Mouse (Mus musculus) Patski (cell line): ENCODE results near the gene Aldh4a1. TPM values are rescaled to one million over a fixed set of nuclear protein-coding genes. Genes with fewer than 3 reads are reported as not detected.
A peak's percentile ranks its signal among the peaks of the same experiment; 100 is the strongest.

Source experiments
- ATAC-seq: fragments of 100-300 bp; one replicate; pipeline ENCODE4 v1.8.0; 2021
- CTCF ChIA-PET: fragments of 350-600 bp; sonication (Branson Sonifier 250); formaldehyde crosslinking; loops from one replicate; lab custom pipeline; 2022; ENCODE audit warnings: inconsistent platforms; lab: Charles Lee
- POLR2A ChIA-PET: fragments of 350-600 bp; sonication (Branson Sonifier 250); formaldehyde crosslinking; loops from one replicate; lab custom pipeline; 2022; ENCODE audit warnings: antibody characterized with exemption, inconsistent platforms; lab: Charles Lee
- DNase-seq: peaks from one replicate; pipeline ENCODE4 v3.0.0-alpha.2; 2011; ENCODE audit warnings: low read depth, low spot score
- H3K27me3 ChIP-seq: fragments of 371-371 bp; one replicate; pipeline ENCODE4 v1.5.1; 2021
- CTCF ChIP-seq: fragments of 100-300 bp; IDR thresholded peaks from one replicate; pipeline ENCODE4 v1.5.1; 2021
- in situ Hi-C: fragments of 300-500 bp; cut with MboI; formaldehyde crosslinking; loops from 3 replicates; pipeline ENCODE4 v1.11.1; 2018; ENCODE audit warnings: low pct_unique_long_range_greater_than_20kb, mixed read lengths
- polyA plus RNA-seq: library from polyadenylated mRNA; unstranded; gene quantifications from one replicate; pipeline ENCODE4 v1.2.3, GENCODE M21; 2021

Aldh4a1 gene
- polyA plus RNA-seq: 34.4 TPM

GRCm38 (mm10) chr4:139622373-139623282, at the start of gene Aldh4a1:
Aldh4a1 (plus strand) TSS chr4:139622866.
- CTCF ChIA-PET: interaction anchor here (1.5 to 3.2 kb wide), 3 partner anchors 10 to 15 kb away, joined by 4 to 18 read pairs (median 5); no protein-coding TSS in a partner anchor
- in situ Hi-C loops: no loop called here
- DNase-seq (peak; percentile 86), ATAC-seq (peak; percentile 97)
- TF ChIP-seq CTCF: no peak
- POLR2A ChIA-PET: interaction anchor here (1.0 to 1.4 kb wide), 3 partner anchors 11 to 20 kb away, joined by 3 to 6 read pairs (median 5); partner anchors contain the start of gene Gm21969
- no peaks in the 10 kb centered on the region for H3K27me3 ChIP-seq

GRCm38 (mm10) chr4:139572928-139573512, 49.6 kb upstream of the Aldh4a1 start:
- CTCF ChIA-PET: interaction anchor here (0.8 to 3.1 kb wide), 9 partner anchors 10 to 120 kb away, joined by 3 to 15 read pairs (median 4); no protein-coding TSS in a partner anchor
- no peak for TF ChIP-seq CTCF
- in situ Hi-C loops: no loop called here
- H3K27me3 ChIP-seq: no peaks in the 10 kb centered on the region
- no peak for ATAC-seq
- POLR2A ChIA-PET: no interaction called here
- no peak for DNase-seq

DNA sequence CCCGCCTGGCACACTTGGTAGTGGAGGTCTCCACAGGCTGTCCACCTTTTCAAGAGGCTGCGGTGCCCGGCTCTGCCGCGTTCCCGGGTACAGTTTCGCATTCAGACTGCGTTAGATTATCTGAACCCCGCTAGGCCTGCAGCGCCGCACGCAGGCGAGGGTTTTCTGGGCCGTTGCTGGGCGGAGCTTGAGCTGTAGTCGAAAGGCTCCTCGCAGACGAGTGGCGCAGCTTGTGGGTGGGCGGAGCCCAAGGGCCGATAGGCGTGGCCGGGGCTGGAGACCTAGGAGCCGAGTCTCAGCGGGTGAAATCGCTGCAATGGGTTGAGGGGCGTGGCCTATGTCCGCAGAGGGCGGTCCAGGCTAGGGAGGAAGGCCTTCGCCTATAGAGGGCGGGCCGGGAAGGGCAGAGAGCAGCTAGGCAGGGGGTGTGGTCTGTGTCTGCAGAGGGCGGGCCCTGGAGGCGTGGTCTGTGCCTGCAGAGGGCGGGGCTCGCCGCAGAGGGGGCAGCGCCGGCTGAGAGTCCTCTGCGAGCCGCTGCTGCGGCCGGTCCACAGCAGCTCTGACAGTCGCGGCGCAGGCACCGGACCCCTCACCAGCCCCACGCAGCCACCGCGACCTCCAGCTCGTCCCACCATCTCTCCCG, 48.4 kb upstream of the Aldh4a1 start:
- DNase-seq (peak; percentile 96), ATAC-seq (peak; percentile 83)
- CTCF ChIA-PET: interaction anchor here (0.6 to 3.1 kb wide), 15 partner anchors 9 to 121 kb away, joined by 3 to 15 read pairs (median 3); partner anchors contain the start of gene Gm21969
- no peak for TF ChIP-seq CTCF
- no peaks in the 10 kb centered on the region for H3K27me3 ChIP-seq
- in situ Hi-C loops: no loop called here
- POLR2A ChIA-PET: interaction anchor here (0.7 to 2.2 kb wide), 2 partner anchors 39 to 61 kb away, joined by 3 to 8 read pairs; no protein-coding TSS in a partner anchor

- CTCF ChIA-PET: interaction anchor here (0.8 to 3.1 kb wide), 9 partner anchors 10 to 104 kb away, joined by 3 to 15 read pairs (median 5); no protein-coding TSS in a partner anchor
- H3K27me3 ChIP-seq: no peaks in the 10 kb centered on the region
- in situ Hi-C loops: loop anchor here (5.0 to 25.0 kb wide), 3 partner anchors 37 to 1062 kb away; no protein-coding TSS in a partner anchor
- DNase-seq (no peak), ATAC-seq (no peak)
- POLR2A ChIA-PET: interaction anchor here (0.7 to 2.2 kb wide), 2 partner anchors 40 to 60 kb away, joined by 3 to 8 read pairs; no protein-coding TSS in a partner anchor
- no peak for TF ChIP-seq CTCF
Measured at GRCm38 (mm10) chr4:139574799-139575672, 47.6 kb upstream of the Aldh4a1 start.

- no peak for DNase-seq
- ChIA-PET POLR2A (interaction anchor here (2.2 kb wide), 1 partner anchor 41 kb away, joined by 8 read pairs; no protein-coding TSS in a partner anchor), CTCF (interaction anchor here (1.1 kb wide), 1 partner anchor 36 kb away, joined by 4 read pairs; no protein-coding TSS in a partner anchor)
- TF ChIP-seq CTCF: no peak
- in situ Hi-C loops: loop anchor here (5.0 to 25.0 kb wide), 3 partner anchors 37 to 1062 kb away; no protein-coding TSS in a partner anchor
- ATAC-seq: no peak
- no peaks in the 10 kb centered on the region for H3K27me3 ChIP-seq
Measured at GRCm38 (mm10) chr4:139575673-139576003, 47.0 kb upstream of the Aldh4a1 start.

DNA sequence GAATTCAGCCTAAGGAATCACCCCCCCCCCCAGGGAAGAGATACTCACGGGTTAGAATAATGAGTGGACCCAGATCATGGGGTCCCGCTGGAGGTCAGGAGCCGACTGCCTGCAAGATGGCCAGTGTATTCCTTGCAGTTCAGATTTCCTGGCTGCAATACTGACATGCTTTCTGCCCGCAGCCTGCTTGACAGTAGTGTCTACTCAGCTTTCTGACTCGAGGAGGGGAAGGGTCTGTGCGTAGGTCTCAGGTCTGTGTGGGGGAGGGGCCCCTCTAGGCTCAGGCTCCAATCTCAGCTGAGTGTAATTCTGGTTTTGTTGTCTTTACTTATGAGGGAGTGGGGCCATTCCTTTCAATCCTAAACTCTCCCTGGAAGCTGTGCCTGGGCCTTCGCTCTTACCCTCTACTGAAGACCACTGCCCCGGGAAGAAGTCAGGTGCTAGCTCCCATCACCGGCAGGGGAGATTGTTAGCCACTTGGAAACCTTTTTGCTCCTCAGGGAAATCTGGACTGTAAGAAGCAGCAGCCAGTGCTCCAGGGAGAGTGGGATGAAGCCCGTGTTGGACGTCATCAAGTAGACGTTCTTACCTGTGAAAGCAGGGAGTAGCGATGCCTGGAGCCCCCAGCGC, 46.3 kb upstream of the Aldh4a1 start:
- DNase-seq: no peak
- no peak for TF ChIP-seq CTCF
- POLR2A ChIA-PET: no interaction called here
- CTCF ChIA-PET: interaction anchor here (0.9 to 1.1 kb wide), 2 partner anchors 35 to 96 kb away, joined by 3 to 4 read pairs; no protein-coding TSS in a partner anchor
- in situ Hi-C loops: loop anchor here (5.0 to 25.0 kb wide), 3 partner anchors 36 to 1061 kb away; no protein-coding TSS in a partner anchor
- ATAC-seq: no peak
- no peaks in the 10 kb centered on the region for H3K27me3 ChIP-seq

GRCm38 (mm10) chr4:139577006-139577405, 45.7 kb upstream of the Aldh4a1 start:
- CTCF ChIA-PET: interaction anchor here (0.9 to 1.5 kb wide), 2 partner anchors 35 to 96 kb away, joined by 3 to 4 read pairs; no protein-coding TSS in a partner anchor
- in situ Hi-C loops: loop anchor here (5.0 to 25.0 kb wide), 3 partner anchors 35 to 1060 kb away; no protein-coding TSS in a partner anchor

DNA sequence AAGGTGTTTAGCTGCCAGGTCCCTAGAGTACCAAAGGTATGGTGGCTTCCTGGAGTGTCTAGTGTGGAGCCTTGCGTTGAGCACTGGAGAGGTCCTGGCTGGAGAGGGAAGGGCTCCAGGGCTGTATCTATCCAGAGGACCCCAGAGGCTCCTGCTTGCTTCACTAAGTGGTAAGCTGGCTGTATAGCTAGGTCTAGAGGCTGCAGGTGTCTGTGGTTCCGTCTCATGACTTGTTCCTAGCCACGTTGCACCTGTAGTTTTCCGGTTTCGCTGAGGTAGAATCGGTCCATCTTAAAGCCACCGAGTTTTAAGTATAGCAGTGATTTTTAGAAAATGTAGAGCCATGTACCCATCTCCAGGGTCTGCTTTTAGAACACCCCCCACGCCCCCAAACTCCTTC, 44.3 kb upstream of the Aldh4a1 start:
- ChIA-PET CTCF (interaction anchor here (1.3 to 1.5 kb wide), 2 partner anchors 33 to 108 kb away, joined by 4 read pairs; no protein-coding TSS in a partner anchor), POLR2A (no interaction called here)
- DNase-seq: no peak
- no peak for TF ChIP-seq CTCF
- in situ Hi-C loops: loop anchor here (5.0 to 25.0 kb wide), 3 partner anchors 34 to 1059 kb away; no protein-coding TSS in a partner anchor
- no peak for ATAC-seq
- H3K27me3 ChIP-seq: no peaks in the 10 kb centered on the region

More at GRCm38 (mm10) chr4:139577006-139577405, 45.7 kb upstream of the Aldh4a1 start:
- POLR2A ChIA-PET: no interaction called here
- DNase-seq (no peak), ATAC-seq (no peak)
- H3K27me3 ChIP-seq: no peaks in the 10 kb centered on the region
- no peak for TF ChIP-seq CTCF
